Mouse (Mus musculus) heart, adult 2 months (tissue): Measurements from ENCODE around the gene Zfp784. TPM values are rescaled to one million over a fixed set of nuclear protein-coding genes. Genes with fewer than 3 reads are reported as not detected.
A peak's percentile ranks its signal among the peaks of the same experiment; 100 is the strongest.

Source experiments
- DNase-seq, 2 experiments: peaks; one replicate each; pipeline ENCODE4 v3.0.0; 2021
- H3K27ac ChIP-seq: fragments of 200-600 bp; 2 replicates; pipeline ENCODE4 v1.8.1; 2022
- H3K27me3 ChIP-seq: fragments of 200-500 bp; 2 replicates; pipeline ENCODE4 v1.6.1; 2012; ENCODE audit warnings: mild to moderate bottlenecking, low read length, inconsistent platforms, mixed read lengths; ENCODE audit not compliant: control insufficient read depth, insufficient read depth
- H3K36me3 ChIP-seq: fragments of 200-500 bp; 2 replicates; pipeline ENCODE4 v1.6.1; 2012; ENCODE audit warnings: low read length, inconsistent platforms; ENCODE audit not compliant: control insufficient read depth, insufficient read depth
- H3K4me1 ChIP-seq: fragments of 200-500 bp; 2 replicates; pipeline ENCODE4 v1.6.1; 2011; ENCODE audit warnings: low read length; ENCODE audit not compliant: control insufficient read depth, insufficient read depth
- H3K4me3 ChIP-seq: fragments of 200-600 bp; 2 replicates; pipeline ENCODE4 v1.8.1; 2022
- H3K79me2 ChIP-seq: fragments of 200-500 bp; replicated peaks from 2 replicates; pipeline ENCODE4 v1.6.1; 2012; ENCODE audit warnings: mild to moderate bottlenecking, inconsistent platforms, low read length, moderate library complexity, mixed read lengths; ENCODE audit not compliant: control insufficient read depth, insufficient read depth
- H3K9ac ChIP-seq: fragments of 200-500 bp; 2 replicates; pipeline ENCODE4 v1.6.1; 2012; ENCODE audit warnings: low read depth, mild to moderate bottlenecking, control low read depth, inconsistent platforms, low read length, mixed read lengths
- CTCF ChIP-seq: fragments of 200-600 bp; IDR thresholded peaks from 2 replicates; pipeline ENCODE4 v1.8.1; 2022; ENCODE audit warnings: antibody characterized with exemption, mild to moderate bottlenecking, moderate library complexity
- EP300 ChIP-seq: fragments of 200-500 bp; IDR thresholded peaks from 2 replicates; pipeline ENCODE4 v1.6.1; 2011; ENCODE audit warnings: low read depth, low read length, control low read depth; ENCODE audit not compliant: insufficient read depth
- POLR2A ChIP-seq: fragments of 200-500 bp; IDR thresholded peaks from 2 replicates; pipeline ENCODE4 v1.6.1; 2011; ENCODE audit warnings: mild to moderate bottlenecking, low read depth, low read length, control low read depth; ENCODE audit not compliant: insufficient read depth
- WGBS: fragments of 180-500 bp; shearing (Covaris S2); methylation state at CpG from one replicate; pipeline ENCODE4 v1.1.7; 2018; 5-methylcytosine and 5-hydroxymethylcytosine counted together
- intact Hi-C: fragments of 180-260 bp; cut with DNase I; formaldehyde crosslinking; loops from one replicate; pipeline ENCODE4 v1.15.1; 2025
- polyA plus RNA-seq: library from polyadenylated mRNA; depleted of rRNA; stranded (reverse); fragments of >200 nt; gene quantifications from 2 replicates; pipeline ENCODE4 v1.2.3, GENCODE M21; 2012
- total RNA-seq, 2 experiments: library from RNA; stranded (reverse); gene quantifications; 2 replicates each; pipeline ENCODE4 v1.2.3; 2021

Zfp784 gene
- total and polyA plus RNA-seq, 3 experiments = 5.0 to 7.0 (median 5.6) TPM

GRCm38 (mm10) chr7:5074984-5075383 lies 36.7 kb upstream of the Zfp784 start:
- intact Hi-C loops = no loop called here
- peaks cover 2% of the 10 kb centered on the region for H3K79me2 ChIP-seq
- peaks cover 12% of the 10 kb centered on the region for H3K36me3 ChIP-seq
- 90% methylated on average over 5 of the region's 5 CpGs for WGBS
- no peaks in the 10 kb centered on the region for H3K27me3 ChIP-seq
- no peak for TF ChIP-seq POLR2A
- no peak overlapping the region for H3K9ac ChIP-seq
- H3K27ac ChIP-seq = no peak overlapping the region
- DNase-seq = no peak
- H3K4me3 ChIP-seq = no peak overlapping the region
- no peaks in the 10 kb centered on the region for H3K4me1 ChIP-seq

GRCm38 (mm10) chr7:5073586-5073985 lies 35.3 kb upstream of the Zfp784 start:
- Histone ChIP-seq H3K79me2 (peaks cover 2% of the 10 kb centered on the region), H3K27ac (no peak overlapping the region), H3K27me3 (no peaks in the 10 kb centered on the region), H3K36me3 (peaks cover 15% of the 10 kb centered on the region), H3K4me3 (no peak overlapping the region), H3K4me1 (no peaks in the 10 kb centered on the region), H3K9ac (no peak overlapping the region)
- WGBS = 67% methylated on average over 1 of the region's 1 CpGs
- intact Hi-C loops = no loop called here
- no peak for DNase-seq
- no peak for TF ChIP-seq EP300
- no peak for TF ChIP-seq POLR2A
- TF ChIP-seq CTCF = no peak

- Histone ChIP-seq H3K36me3 (peaks cover 19% of the 10 kb centered on the region), H3K4me1 (peaks cover 6% of the 10 kb centered on the region), H3K9ac (no peak overlapping the region), H3K27me3 (no peaks in the 10 kb centered on the region), H3K27ac (no peak overlapping the region), H3K4me3 (no peak overlapping the region), H3K79me2 (peaks cover 7% of the 10 kb centered on the region)
- no peak for DNase-seq
- WGBS = 83% methylated on average over 6 of the region's 6 CpGs
- TF ChIP-seq POLR2A (no peak), CTCF (no peak), EP300 (no peak)
- intact Hi-C loops = loop anchor here (5.0 to 10.0 kb wide), 2 partner anchors 323 to 380 kb away; partner anchors contain the start of genes Hspbp1 and Kmt5c
These were observed 26.6 kb upstream of the Zfp784 start for GRCm38 (mm10) chr7:5064886-5065285.

- WGBS = 1% methylated on average over 50 of the region's 51 CpGs
- intact Hi-C loops = loop anchor here (1.0 to 10.0 kb wide), 4 partner anchors 16 to 378 kb away; partner anchors contain the start of genes Gm44973, Hspbp1 and Kmt5c
- DNase-seq = no peak
- peaks cover 6% of the 10 kb centered on the region for H3K4me1 ChIP-seq
- H3K4me3 ChIP-seq = peak overlapping the region; percentile 93
- H3K27me3 ChIP-seq = no peaks in the 10 kb centered on the region; the same call in 1 of the 2 replicates
- H3K36me3 ChIP-seq = peaks cover 16% of the 10 kb centered on the region
- H3K79me2 ChIP-seq = peaks cover 6% of the 10 kb centered on the region
- TF ChIP-seq EP300 (no peak), POLR2A (no peak; the same call in 1 of the 2 replicates), CTCF (no peak)
- H3K9ac ChIP-seq = peak overlapping the region; percentile 90
- H3K27ac ChIP-seq = peak overlapping the region; percentile 100
These were observed 24.2 kb upstream of the Zfp784 start for GRCm38 (mm10) chr7:5062360-5063001.

- under 1% methylated on average over 56 of the region's 65 CpGs for WGBS
- Histone ChIP-seq H3K9ac (peak within 1 kb of the TSS; percentile 90), H3K79me2 (peaks cover 5% of the 10 kb centered on the region), H3K27me3 (peaks cover 2% of the 10 kb centered on the region), H3K4me1 (peaks cover 6% of the 10 kb centered on the region), H3K36me3 (peaks cover 16% of the 10 kb centered on the region), H3K27ac (peak within 1 kb of the TSS; percentile 100), H3K4me3 (peak within 1 kb of the TSS; percentile 93)
- TF ChIP-seq POLR2A (peak; percentile 68; the same call in 1 of the 2 replicates), CTCF (no peak)
- intact Hi-C loops = loop anchor here (1.0 to 10.0 kb wide), 4 partner anchors 47 to 377 kb away; partner anchors contain the start of genes Gm44973, Hspbp1 and Kmt5c
- peak; percentile 95 to 96 for DNase-seq
These were observed 23.6 kb upstream of the Zfp784 start, which contains the start of gene U2af2 for GRCm38 (mm10) chr7:5061774-5062359. U2af2 (plus strand) TSS chr7:5062143.
